Mouse (Mus musculus) E14TG2a.4 (cell line): ENCODE data around the gene Abl2.

ENCODE experiments used
- H3K27me3 ChIP-seq: 2 replicates; pipeline ENCODE4 v1.6.1; 2014; ENCODE audit warnings: low read length, control low read depth; ENCODE audit not compliant: insufficient read depth
- H3K36me3 ChIP-seq: 2 replicates; pipeline ENCODE4 v1.6.1; 2014; ENCODE audit warnings: low read length, control low read depth; ENCODE audit not compliant: insufficient read depth
- H3K4me1 ChIP-seq: replicated peaks from 2 replicates; pipeline ENCODE4 v1.6.1; 2014; ENCODE audit warnings: low read depth, low read length, control low read depth
- H3K4me3 ChIP-seq: replicated peaks from 2 replicates; pipeline ENCODE4 v1.5.1; 2014; ENCODE audit warnings: mild to moderate bottlenecking, low read length
- H3K9me3 ChIP-seq: 2 replicates; pipeline ENCODE4 v1.6.1; 2014; ENCODE audit warnings: low read length, control low read depth
- CTCF ChIP-seq: conservative IDR thresholded peaks from 2 replicates; pipeline ENCODE4 v1.5.1; 2014; ENCODE audit warnings: low read length
- NANOG ChIP-seq: IDR thresholded peaks from 2 replicates; pipeline ENCODE4 v1.6.1; 2014; ENCODE audit warnings: borderline replicate concordance, low read length, mixed read lengths
- POU5F1 ChIP-seq: IDR thresholded peaks from 2 replicates; pipeline ENCODE4 v1.6.1; 2014; ENCODE audit warnings: low read length, borderline replicate concordance

The Abl2 gene

GRCm38 (mm10) chr1:156615381-156616133 lies 57.0 kb downstream of the Abl2 start:
- peaks cover 5% of the 10 kb centered on the region for H3K36me3 ChIP-seq
- TF ChIP-seq NANOG: no peak
- peak overlapping the region; percentile 71 for H3K4me3 ChIP-seq
- peaks cover 85% of the 10 kb centered on the region for H3K4me1 ChIP-seq
- no peaks in the 10 kb centered on the region for H3K27me3 ChIP-seq
- no peaks in the 10 kb centered on the region; the same call in 1 of the 2 replicates for H3K9me3 ChIP-seq

DNA sequence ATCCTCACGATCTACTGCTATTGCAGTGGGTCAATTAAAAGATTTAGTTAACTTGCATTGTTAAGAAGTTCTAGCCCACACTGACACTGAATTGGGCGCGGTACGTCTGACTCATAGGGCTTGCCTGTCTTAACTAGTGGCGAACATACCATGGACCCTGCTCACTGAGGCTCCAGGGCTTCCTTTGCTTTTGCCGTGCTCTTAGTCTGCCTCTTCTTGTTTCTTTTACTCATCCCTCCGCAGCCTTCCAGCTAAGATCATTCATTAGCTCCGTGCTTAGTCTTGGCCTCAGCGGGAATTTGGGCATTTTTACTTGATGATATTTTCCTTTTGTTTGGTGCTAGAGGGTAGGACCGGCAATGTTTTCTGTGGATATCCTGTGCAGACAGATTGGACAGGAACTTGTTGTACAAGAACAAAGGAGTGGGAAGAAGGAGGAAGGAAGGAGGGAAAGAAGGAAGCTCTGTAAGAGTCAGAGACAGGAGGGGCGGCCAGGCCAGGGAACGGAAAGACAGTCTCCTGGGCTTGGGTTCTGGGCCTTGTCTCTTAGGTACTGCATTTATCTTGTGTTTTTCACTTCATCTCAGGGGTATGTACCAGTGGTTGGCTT lies 58.5 kb downstream of the Abl2 start:
- H3K27me3 ChIP-seq: no peaks in the 10 kb centered on the region
- H3K4me3 ChIP-seq: peak overlapping the region; percentile 27; the same call in 1 of the 2 replicates
- H3K4me1 ChIP-seq: peaks cover 84% of the 10 kb centered on the region
- TF ChIP-seq POU5F1 (no peak), CTCF (no peak), NANOG (no peak)
- H3K9me3 ChIP-seq: no peaks in the 10 kb centered on the region
- peaks cover 19% of the 10 kb centered on the region for H3K36me3 ChIP-seq

- Histone ChIP-seq H3K36me3 (peaks cover 26% of the 10 kb centered on the region), H3K4me1 (peaks cover 79% of the 10 kb centered on the region), H3K4me3 (no peak overlapping the region), H3K9me3 (no peaks in the 10 kb centered on the region), H3K27me3 (no peaks in the 10 kb centered on the region)
- TF ChIP-seq POU5F1 (no peak), NANOG (peak; percentile 34; the same call in 1 of the 2 replicates)
Measured at GRCm38 (mm10) chr1:156617811-156618210, 59.2 kb downstream of the Abl2 start.

- Histone ChIP-seq H3K36me3 (peaks cover 48% of the 10 kb centered on the region), H3K4me3 (no peak overlapping the region), H3K4me1 (peaks cover 62% of the 10 kb centered on the region), H3K27me3 (no peaks in the 10 kb centered on the region), H3K9me3 (no peaks in the 10 kb centered on the region)
- TF ChIP-seq NANOG (no peak), CTCF (no peak), POU5F1 (no peak)
Measured at GRCm38 (mm10) chr1:156620292-156620909, 61.8 kb downstream of the Abl2 start.

GRCm38 (mm10) chr1:156620951-156621350 lies 62.4 kb downstream of the Abl2 start:
- no peaks in the 10 kb centered on the region for H3K9me3 ChIP-seq
- no peak overlapping the region for H3K4me3 ChIP-seq
- H3K4me1 ChIP-seq: peaks cover 60% of the 10 kb centered on the region
- TF ChIP-seq POU5F1 (no peak), CTCF (no peak), NANOG (no peak)
- no peaks in the 10 kb centered on the region for H3K27me3 ChIP-seq
- peaks cover 53% of the 10 kb centered on the region for H3K36me3 ChIP-seq

- TF ChIP-seq CTCF (no peak), NANOG (no peak), POU5F1 (no peak)
- Histone ChIP-seq H3K36me3 (peaks cover 69% of the 10 kb centered on the region), H3K27me3 (no peaks in the 10 kb centered on the region), H3K4me1 (peaks cover 36% of the 10 kb centered on the region), H3K4me3 (no peak overlapping the region), H3K9me3 (no peaks in the 10 kb centered on the region)
Measured at GRCm38 (mm10) chr1:156624231-156624630, 65.6 kb downstream of the Abl2 start.

GRCm38 (mm10) chr1:156626729-156627128 lies 68.1 kb downstream of the Abl2 start:
- H3K36me3 ChIP-seq: peaks cover 76% of the 10 kb centered on the region
- H3K4me3 ChIP-seq: no peak overlapping the region
- TF ChIP-seq NANOG (peak; percentile 17; the same call in 1 of the 2 replicates), CTCF (peak; percentile 71), POU5F1 (no peak)
- H3K27me3 ChIP-seq: no peaks in the 10 kb centered on the region
- no peaks in the 10 kb centered on the region for H3K9me3 ChIP-seq
- H3K4me1 ChIP-seq: peaks cover 27% of the 10 kb centered on the region

GRCm38 (mm10) chr1:156629984-156630383 lies 71.4 kb downstream of the Abl2 start:
- Histone ChIP-seq H3K36me3 (peaks cover 79% of the 10 kb centered on the region), H3K27me3 (no peaks in the 10 kb centered on the region), H3K4me3 (no peak overlapping the region), H3K9me3 (no peaks in the 10 kb centered on the region), H3K4me1 (peaks cover 24% of the 10 kb centered on the region)
- TF ChIP-seq CTCF (0 out of 2 replicates have a peak, but pooled peaks have one; percentile 11), POU5F1 (no peak)

DNA sequence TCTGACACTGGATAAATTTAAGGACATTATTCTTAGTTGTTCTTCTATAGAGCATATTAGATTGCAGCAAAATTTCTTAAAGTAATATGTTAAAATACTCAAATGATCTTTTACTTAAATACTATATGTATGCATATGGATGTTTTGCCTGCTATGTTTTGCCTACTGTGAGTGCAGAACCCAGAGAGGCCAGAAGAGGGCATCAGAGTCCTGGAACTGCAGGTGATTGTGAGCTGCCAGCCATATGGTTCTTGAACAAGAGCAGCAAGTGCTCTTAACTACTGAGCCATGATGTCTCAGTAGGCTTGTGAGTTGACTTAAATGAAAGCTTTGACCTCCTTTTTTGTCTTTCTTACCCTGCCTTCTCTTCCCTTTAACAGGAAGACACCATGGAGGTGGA lies 72.4 kb downstream of the Abl2 start:
- Histone ChIP-seq H3K9me3 (no peaks in the 10 kb centered on the region), H3K27me3 (no peaks in the 10 kb centered on the region), H3K4me3 (no peak overlapping the region), H3K4me1 (peaks cover 16% of the 10 kb centered on the region), H3K36me3 (peaks cover 80% of the 10 kb centered on the region)
- TF ChIP-seq CTCF (peak; percentile 69), POU5F1 (no peak), NANOG (no peak)
